Mouse (Mus musculus) limb, embryonic 10.5 days (tissue): ENCODE measurements around the gene Clip2. TPM values are rescaled to one million over a fixed set of nuclear protein-coding genes. Genes with fewer than 3 reads are reported as not detected.
"Not testable (repeated sequence)": the region's sequence is repeated elsewhere in the genome, so short reads cannot be mapped to it uniquely, and the experiment has no call there.

Source experiments
- DNase-seq: peaks from one replicate; pipeline ENCODE4 v3.0.0-alpha.2; 2017; ENCODE audit warnings: low spot score
- H3K27ac ChIP-seq: fragments of 300-500 bp; sonication (generic); 2 replicates; pipeline ENCODE4 v1.5.1; 2016; ENCODE audit warnings: mild to moderate bottlenecking
- H3K27me3 ChIP-seq: fragments of 300-500 bp; sonication (generic); 2 replicates; pipeline ENCODE4 v1.6.1; 2016; ENCODE audit warnings: low read depth, mild to moderate bottlenecking; ENCODE audit not compliant: poor library complexity, severe bottlenecking
- H3K36me3 ChIP-seq: fragments of 300-500 bp; sonication (generic); 2 replicates; pipeline ENCODE4 v1.6.1; 2016; ENCODE audit warnings: mild to moderate bottlenecking, moderate library complexity
- H3K4me1 ChIP-seq: fragments of 300-500 bp; sonication (generic); 2 replicates; pipeline ENCODE4 v1.6.1; 2016
- H3K4me3 ChIP-seq: fragments of 300-500 bp; sonication (generic); 2 replicates; pipeline ENCODE4 v1.5.1; 2016; ENCODE audit warnings: mild to moderate bottlenecking, moderate library complexity
- H3K9me3 ChIP-seq: fragments of 300-500 bp; sonication (generic); replicated peaks from 2 replicates; pipeline ENCODE4 v1.6.1; 2016; ENCODE audit warnings: mild to moderate bottlenecking
- WGBS: fragments of 180-500 bp; shearing (Covaris S2); methylation state at CpG from one replicate; pipeline ENCODE4 v1.1.7; 2016; 5-methylcytosine and 5-hydroxymethylcytosine counted together
- polyA plus RNA-seq: library from polyadenylated mRNA; unstranded; fragments of >200 nt; fragmentation: Nextera tagmentation; extraction: Ambion mirVana; gene quantifications from 2 replicates; pipeline ENCODE4 v1.2.1, GENCODE M21; 2016

The Clip2 gene
- polyA plus RNA-seq, 1 experiment from 2014 or later, result 7.1 TPM

GRCm38 (mm10) chr5:134456503-134456962 is 95.7 kb downstream of the Clip2 start, which contains the start of gene Gtf2ird1:
Gene Gtf2ird1 (minus strand): TSS chr5:134456716.
- Histone ChIP-seq H3K27me3 (no peaks in the 10 kb centered on the region), H3K36me3 (peaks cover 29% of the 10 kb centered on the region)
- WGBS, result under 1% methylated on average over 43 of the region's 44 CpGs

GRCm38 (mm10) chr5:134455914-134456423 is 96.3 kb downstream of the Clip2 start:
- WGBS, result 0% methylated on average over 17 of the region's 17 CpGs
- Histone ChIP-seq H3K27ac (peak overlapping the region; percentile 98), H3K4me1 (peaks cover 29% of the 10 kb centered on the region), H3K9me3 (0 out of 2 replicates have a peak, but pooled peaks cover 3% of the 10 kb centered on the region), H3K27me3 (no peaks in the 10 kb centered on the region), H3K4me3 (peak overlapping the region; percentile 86), H3K36me3 (peaks cover 35% of the 10 kb centered on the region)
- DNase-seq, result peak; percentile 79

More at GRCm38 (mm10) chr5:134456503-134456962, 95.7 kb downstream of the Clip2 start, which contains the start of gene Gtf2ird1:
- peak within 1 kb of the TSS; percentile 86 for H3K4me3 ChIP-seq
- 0 out of 2 replicates have a peak, but pooled peaks cover 3% of the 10 kb centered on the region for H3K9me3 ChIP-seq
- peak; percentile 87 for DNase-seq
- peak within 1 kb of the TSS; percentile 98 for H3K27ac ChIP-seq
- peaks cover 29% of the 10 kb centered on the region for H3K4me1 ChIP-seq

GRCm38 (mm10) chr5:134455186-134455895 is 96.9 kb downstream of the Clip2 start:
- 4% methylated on average over 21 of the region's 21 CpGs for WGBS
- Histone ChIP-seq H3K4me3 (peak overlapping the region; percentile 86), H3K9me3 (0 out of 2 replicates have a peak, but pooled peaks cover 3% of the 10 kb centered on the region), H3K27me3 (no peaks in the 10 kb centered on the region), H3K27ac (peak overlapping the region; percentile 98), H3K4me1 (peaks cover 29% of the 10 kb centered on the region), H3K36me3 (peaks cover 41% of the 10 kb centered on the region)
- peak; percentile 72 for DNase-seq

GRCm38 (mm10) chr5:134454421-134454820 is 97.8 kb downstream of the Clip2 start:
- 73% methylated on average over 9 of the region's 9 CpGs for WGBS
- H3K36me3 ChIP-seq, result peaks cover 48% of the 10 kb centered on the region

GRCm38 (mm10) chr5:134453577-134453976 is 98.7 kb downstream of the Clip2 start:
- no peak for DNase-seq
- 50% methylated on average over 1 of the region's 1 CpGs for WGBS
- Histone ChIP-seq H3K27me3 (no peaks in the 10 kb centered on the region), H3K27ac (no peak overlapping the region), H3K36me3 (peaks cover 49% of the 10 kb centered on the region), H3K4me3 (no peak overlapping the region), H3K9me3 (0 out of 2 replicates have a peak, but pooled peaks cover 3% of the 10 kb centered on the region), H3K4me1 (peaks cover 29% of the 10 kb centered on the region)

More at GRCm38 (mm10) chr5:134454421-134454820, 97.8 kb downstream of the Clip2 start:
- DNase-seq, result no peak
- Histone ChIP-seq H3K9me3 (0 out of 2 replicates have a peak, but pooled peaks cover 3% of the 10 kb centered on the region), H3K4me1 (peaks cover 29% of the 10 kb centered on the region), H3K4me3 (peak overlapping the region; percentile 86), H3K27ac (peak overlapping the region; percentile 98), H3K27me3 (no peaks in the 10 kb centered on the region)

- not testable (repeated sequence) for H3K27ac ChIP-seq, H3K4me3 ChIP-seq, H3K9me3 ChIP-seq, DNase-seq, H3K27me3 ChIP-seq
- Histone ChIP-seq H3K36me3 (peaks cover 84% of the 10 kb centered on the region), H3K4me1 (peaks cover 22% of the 10 kb centered on the region)
- WGBS, result 94% methylated on average over 4 of the region's 4 CpGs
These were observed 105.5 kb downstream of the Clip2 start for GRCm38 (mm10) chr5:134446755-134447154.

- Histone ChIP-seq H3K27me3 (no peaks in the 10 kb centered on the region), H3K4me3 (no peak overlapping the region), H3K4me1 (peaks cover 24% of the 10 kb centered on the region), H3K9me3 (0 out of 2 replicates have a peak, but pooled peaks cover 2% of the 10 kb centered on the region), H3K36me3 (peaks cover 84% of the 10 kb centered on the region), H3K27ac (peak overlapping the region; percentile 63; the same call in 1 of the 2 replicates)
- WGBS, result 68% methylated on average over 10 of the region's 10 CpGs
- DNase-seq, result no peak
These were observed 106.3 kb downstream of the Clip2 start for GRCm38 (mm10) chr5:134445895-134446294.

GRCm38 (mm10) chr5:134445208-134445831 is 106.9 kb downstream of the Clip2 start:
- 0 out of 2 replicates have a peak, but pooled peaks cover 2% of the 10 kb centered on the region for H3K9me3 ChIP-seq
- peaks cover 24% of the 10 kb centered on the region for H3K4me1 ChIP-seq
- no peak overlapping the region for H3K27ac ChIP-seq
- no peak overlapping the region for H3K4me3 ChIP-seq
- no peaks in the 10 kb centered on the region for H3K27me3 ChIP-seq
- DNase-seq, result no peak
- H3K36me3 ChIP-seq, result peaks cover 84% of the 10 kb centered on the region
- WGBS, result 71% methylated on average over 10 of the region's 10 CpGs

GRCm38 (mm10) chr5:134444473-134444872 is 107.8 kb downstream of the Clip2 start:
- DNase-seq, result no peak
- Histone ChIP-seq H3K9me3 (0 out of 2 replicates have a peak, but pooled peaks cover 2% of the 10 kb centered on the region), H3K27ac (no peak overlapping the region), H3K36me3 (peaks cover 86% of the 10 kb centered on the region), H3K4me3 (no peak overlapping the region), H3K4me1 (peaks cover 24% of the 10 kb centered on the region), H3K27me3 (no peaks in the 10 kb centered on the region)
- 95% methylated on average over 7 of the region's 7 CpGs for WGBS

GRCm38 (mm10) chr5:134442066-134442465 is 110.2 kb downstream of the Clip2 start:
- no peak overlapping the region for H3K27ac ChIP-seq
- H3K4me1 ChIP-seq, result peaks cover 33% of the 10 kb centered on the region
- peaks cover 92% of the 10 kb centered on the region for H3K36me3 ChIP-seq
- H3K27me3 ChIP-seq, result no peaks in the 10 kb centered on the region
- 92% methylated on average over 3 of the region's 3 CpGs for WGBS
- DNase-seq, result no peak
- no peak overlapping the region for H3K4me3 ChIP-seq
- H3K9me3 ChIP-seq, result 0 out of 2 replicates have a peak, but pooled peaks cover 2% of the 10 kb centered on the region

GRCm38 (mm10) chr5:134441105-134441504 is 111.1 kb downstream of the Clip2 start:
- H3K4me1 ChIP-seq, result peaks cover 36% of the 10 kb centered on the region
- 82% methylated on average over 3 of the region's 3 CpGs for WGBS
- 0 out of 2 replicates have a peak, but pooled peaks cover 2% of the 10 kb centered on the region for H3K9me3 ChIP-seq
- H3K27ac ChIP-seq, result no peak overlapping the region
- no peak overlapping the region for H3K4me3 ChIP-seq
- no peaks in the 10 kb centered on the region for H3K27me3 ChIP-seq
- no peak for DNase-seq
- peaks cover 88% of the 10 kb centered on the region for H3K36me3 ChIP-seq

GRCm38 (mm10) chr5:134440098-134440497 is 112.1 kb downstream of the Clip2 start:
- Histone ChIP-seq H3K27ac (no peak overlapping the region), H3K4me1 (peaks cover 34% of the 10 kb centered on the region), H3K9me3 (0 out of 2 replicates have a peak, but pooled peaks cover 2% of the 10 kb centered on the region), H3K4me3 (no peak overlapping the region), H3K36me3 (peaks cover 87% of the 10 kb centered on the region), H3K27me3 (no peaks in the 10 kb centered on the region)
- 93% methylated on average over 12 of the region's 12 CpGs for WGBS
- DNase-seq, result no peak
